Mouse (Mus musculus) lung, embryonic 16.5 days (tissue): ENCODE results near the gene Vezf1. TPM values are rescaled to one million over a fixed set of nuclear protein-coding genes. Genes with fewer than 3 reads are reported as not detected.
"Not testable (repeated sequence)": the region's sequence is repeated elsewhere in the genome, so short reads cannot be mapped to it uniquely, and the experiment has no call there.

Source experiments
- ATAC-seq: fragments of 200-750 bp; cut with Nextera tagmentation; 2 replicates; pipeline ENCODE4 v1.8.0; 2017; ENCODE audit warnings: low read depth, mild to moderate bottlenecking, moderate library complexity
- H3K27ac ChIP-seq: fragments of 300-500 bp; sonication (generic); 2 replicates; pipeline ENCODE4 v1.5.1; 2014; ENCODE audit warnings: mild to moderate bottlenecking, control low read depth, low read length
- H3K27me3 ChIP-seq: fragments of 300-500 bp; sonication (generic); 2 replicates; pipeline ENCODE4 v1.6.1; 2014; ENCODE audit warnings: low read depth, low read length, mixed read lengths; ENCODE audit not compliant: control insufficient read depth, insufficient read depth
- H3K36me3 ChIP-seq: fragments of 300-500 bp; sonication (generic); 2 replicates; pipeline ENCODE4 v1.6.1; 2014; ENCODE audit warnings: low read length; ENCODE audit not compliant: control insufficient read depth, insufficient read depth
- H3K4me1 ChIP-seq: fragments of 300-500 bp; sonication (generic); replicated peaks from 2 replicates; pipeline ENCODE4 v1.6.1; 2014; ENCODE audit warnings: low read length, mixed read lengths; ENCODE audit not compliant: control insufficient read depth, insufficient read depth
- H3K4me2 ChIP-seq: fragments of 300-500 bp; sonication (generic); 2 replicates; pipeline ENCODE4 v1.6.1; 2014; ENCODE audit warnings: low read depth, low read length, control low read depth
- H3K4me3 ChIP-seq: fragments of 300-500 bp; sonication (generic); 2 replicates; pipeline ENCODE4 v1.5.1; 2014; ENCODE audit warnings: mild to moderate bottlenecking, low read length, control low read depth
- H3K9ac ChIP-seq: fragments of 300-500 bp; sonication (generic); 2 replicates; pipeline ENCODE4 v1.6.1; 2014; ENCODE audit warnings: low read length, control low read depth
- H3K9me3 ChIP-seq: fragments of 300-500 bp; sonication (generic); 2 replicates; pipeline ENCODE4 v1.6.1; 2016; ENCODE audit warnings: low read length; ENCODE audit not compliant: control insufficient read depth
- WGBS: fragments of 180-500 bp; shearing (Covaris S2); extraction: QIAGEN DNeasy Blood & Tissue Kit; methylation state at CpG from one replicate; pipeline ENCODE4 v1.1.7; 2014; 5-methylcytosine and 5-hydroxymethylcytosine counted together
- polyA plus RNA-seq: library from polyadenylated mRNA; unstranded; fragments of >200 nt; fragmentation: Nextera tagmentation; extraction: Ambion mirVana; gene quantifications from 2 replicates; pipeline ENCODE4 v1.2.1, GENCODE M21; 2015

Gene Vezf1
- polyA plus RNA-seq, 1 experiment from 2014 or later = 38.2 TPM

DNA sequence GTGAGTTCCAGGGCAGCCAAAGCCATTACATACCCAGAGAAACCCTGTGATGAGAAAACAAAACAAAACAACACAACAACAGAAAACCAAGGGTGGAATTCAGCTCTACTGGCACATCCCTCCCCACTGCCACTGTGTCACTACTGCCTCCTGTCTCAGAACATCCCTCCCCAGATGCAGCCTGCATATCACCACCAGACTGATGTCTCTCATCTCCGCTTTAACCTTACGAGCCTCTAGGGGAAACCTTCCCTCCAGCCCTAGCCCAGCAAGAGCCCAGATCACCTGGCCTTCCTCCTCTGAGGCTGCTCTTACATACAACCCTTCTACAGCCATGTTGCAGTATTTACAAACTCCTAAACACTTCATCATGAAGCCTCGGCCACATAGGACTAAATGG lies 30.7 kb upstream of the Vezf1 start:
- no peak overlapping the region for H3K9ac ChIP-seq

DNA sequence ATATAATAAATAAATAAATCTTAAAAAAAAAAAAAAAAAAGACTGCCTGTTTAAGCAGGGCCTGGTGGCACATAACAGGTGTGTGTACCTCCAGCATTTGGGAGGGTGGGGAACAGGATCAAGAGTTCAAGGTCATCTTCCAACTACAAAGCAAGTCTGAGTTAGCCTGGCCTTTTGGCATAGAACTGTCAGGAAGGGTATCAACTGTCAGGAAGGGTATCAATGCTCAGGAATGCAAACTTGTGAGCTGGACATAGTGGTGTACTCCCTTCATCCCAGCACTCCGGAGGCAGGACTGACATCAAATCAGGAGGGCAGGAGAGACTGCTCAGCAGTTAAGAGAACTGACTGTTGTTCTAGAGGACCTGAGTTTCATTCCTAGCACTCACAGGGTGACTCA lies 29.0 kb upstream of the Vezf1 start:
- WGBS = 96% methylated on average over 1 of the region's 1 CpGs
- H3K4me2 ChIP-seq = no peak overlapping the region
- H3K4me3 ChIP-seq = no peak overlapping the region
- H3K27ac ChIP-seq = no peak overlapping the region
- H3K36me3 ChIP-seq = no peaks in the 10 kb centered on the region
- H3K27me3 ChIP-seq = no peaks in the 10 kb centered on the region
- H3K4me1 ChIP-seq = no peaks in the 10 kb centered on the region
- no peak overlapping the region for H3K9ac ChIP-seq
- no peaks in the 10 kb centered on the region for H3K9me3 ChIP-seq
- no peak for ATAC-seq

More for the DNA sequence above, 30.7 kb upstream of the Vezf1 start:
- no peaks in the 10 kb centered on the region for H3K9me3 ChIP-seq
- no peak overlapping the region for H3K27ac ChIP-seq
- H3K4me1 ChIP-seq = no peaks in the 10 kb centered on the region; the same call in 1 of the 2 replicates
- no peak for ATAC-seq
- H3K27me3 ChIP-seq = no peaks in the 10 kb centered on the region
- H3K36me3 ChIP-seq = no peaks in the 10 kb centered on the region
- 73% methylated on average over 3 of the region's 3 CpGs for WGBS
- H3K4me2 ChIP-seq = no peak overlapping the region
- H3K4me3 ChIP-seq = no peak overlapping the region

DNA sequence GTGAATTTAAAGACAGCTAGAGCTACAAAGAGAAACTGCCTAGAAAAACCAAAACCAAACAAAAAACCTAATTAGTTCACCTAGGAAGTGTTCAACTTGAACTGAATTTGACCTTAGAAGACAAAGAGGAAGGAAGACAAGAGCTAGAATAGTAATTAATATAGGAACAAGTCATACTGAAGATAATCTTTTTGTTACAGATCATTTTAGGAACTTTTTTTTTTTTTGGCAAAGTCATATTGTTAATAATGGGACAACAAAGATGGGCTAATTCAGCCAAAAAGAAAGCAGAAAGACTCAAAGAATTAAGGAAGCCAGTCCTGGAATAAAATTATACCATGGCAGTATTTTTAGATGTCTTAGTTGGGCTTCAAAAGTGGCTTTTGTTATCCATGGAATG lies 23.8 kb upstream of the Vezf1 start:
- H3K36me3 ChIP-seq = 0 out of 2 replicates have a peak, but pooled peaks cover 5% of the 10 kb centered on the region
- H3K27me3 ChIP-seq = no peaks in the 10 kb centered on the region
- H3K4me1 ChIP-seq = peaks cover 12% of the 10 kb centered on the region
- H3K9me3 ChIP-seq = no peaks in the 10 kb centered on the region
- no peak overlapping the region for H3K27ac ChIP-seq
- no peak for ATAC-seq
- H3K4me3 ChIP-seq = no peak overlapping the region
- H3K4me2 ChIP-seq = no peak overlapping the region
- H3K9ac ChIP-seq = no peak overlapping the region

GRCm38 (mm10) chr11:88045159-88045558 lies 22.9 kb upstream of the Vezf1 start:
- H3K27me3 ChIP-seq, H3K9ac ChIP-seq, H3K27ac ChIP-seq, H3K9me3 ChIP-seq, ATAC-seq, H3K4me3 ChIP-seq, H3K36me3 ChIP-seq, H3K4me2 ChIP-seq: not testable (repeated sequence)
- peaks cover 21% of the 10 kb centered on the region for H3K4me1 ChIP-seq
- 94% methylated on average over 3 of the region's 3 CpGs for whole genome bisulfite sequencing

GRCm38 (mm10) chr11:88045878-88046277 lies 22.2 kb upstream of the Vezf1 start:
- H3K9ac ChIP-seq = no peak overlapping the region
- no peak overlapping the region for H3K27ac ChIP-seq
- H3K4me1 ChIP-seq = peaks cover 24% of the 10 kb centered on the region
- H3K4me3 ChIP-seq = no peak overlapping the region
- H3K9me3 ChIP-seq = no peaks in the 10 kb centered on the region
- WGBS = 75% methylated on average over 4 of the region's 4 CpGs
- peaks cover 11% of the 10 kb centered on the region; the same call in 1 of the 2 replicates for H3K36me3 ChIP-seq
- H3K27me3 ChIP-seq = no peaks in the 10 kb centered on the region
- peak overlapping the region; percentile 55 for H3K4me2 ChIP-seq
- no peak for ATAC-seq

- Histone ChIP-seq H3K27me3 (no peaks in the 10 kb centered on the region), H3K27ac (no peak overlapping the region; the same call in 1 of the 2 replicates), H3K4me3 (peak overlapping the region; percentile 98), H3K9ac (peak overlapping the region; percentile 76), H3K9me3 (no peaks in the 10 kb centered on the region), H3K36me3 (peaks cover 11% of the 10 kb centered on the region; the same call in 1 of the 2 replicates), H3K4me1 (peaks cover 27% of the 10 kb centered on the region), H3K4me2 (peak overlapping the region; percentile 55)
- no peak for ATAC-seq
- 51% methylated on average over 17 of the region's 17 CpGs for WGBS
Measured at GRCm38 (mm10) chr11:88046323-88046937, 21.6 kb upstream of the Vezf1 start.

- peaks cover 11% of the 10 kb centered on the region; the same call in 1 of the 2 replicates for H3K36me3 ChIP-seq
- H3K27me3 ChIP-seq = no peaks in the 10 kb centered on the region
- ATAC-seq = peak; percentile 96
- peak within 1 kb of the TSS; percentile 100 for H3K27ac ChIP-seq
- peak within 1 kb of the TSS; percentile 98 for H3K4me3 ChIP-seq
- WGBS = under 1% methylated on average over 60 of the region's 60 CpGs
- H3K4me1 ChIP-seq = peaks cover 27% of the 10 kb centered on the region
- H3K9ac ChIP-seq = peak within 1 kb of the TSS; percentile 100
- no peaks in the 10 kb centered on the region for H3K9me3 ChIP-seq
- H3K4me2 ChIP-seq = peak within 1 kb of the TSS; percentile 89
Measured at GRCm38 (mm10) chr11:88046944-88047794, 20.9 kb upstream of the Vezf1 start, which contains the start of gene Srsf1. Gene Srsf1, plus strand, starts transcription at chr11:88047373.

DNA sequence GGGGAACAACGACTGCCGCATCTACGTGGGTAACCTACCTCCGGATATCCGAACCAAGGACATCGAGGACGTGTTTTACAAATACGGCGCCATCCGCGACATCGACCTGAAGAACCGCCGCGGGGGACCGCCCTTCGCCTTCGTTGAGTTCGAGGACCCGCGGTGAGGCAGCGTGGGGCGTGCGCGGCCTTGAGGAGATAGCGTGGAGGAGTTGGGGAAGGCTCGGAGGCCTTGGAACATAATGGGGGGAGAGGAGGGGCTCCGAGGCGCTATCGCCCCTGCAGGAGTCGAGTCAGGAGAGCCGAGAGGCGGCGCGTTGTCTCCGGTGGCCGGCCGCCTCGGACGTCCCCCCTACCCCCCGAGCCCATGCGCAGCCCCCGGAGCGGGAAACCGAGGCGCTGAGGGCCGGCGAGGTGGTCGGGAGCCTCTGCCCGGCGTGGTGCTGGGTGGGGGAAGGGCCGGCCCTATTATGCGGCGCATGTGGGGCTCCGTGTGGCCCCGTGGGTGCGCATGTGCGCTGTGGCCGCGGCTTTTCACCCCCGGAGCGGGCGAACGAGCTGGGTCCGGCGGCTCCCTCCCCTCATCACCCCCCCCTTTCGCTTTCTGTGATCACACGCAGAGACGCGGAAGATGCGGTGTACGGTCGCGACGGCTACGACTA lies 20.1 kb upstream of the Vezf1 start:
- H3K4me1 ChIP-seq = peaks cover 27% of the 10 kb centered on the region
- peak; percentile 76 for ATAC-seq
- peaks cover 11% of the 10 kb centered on the region; the same call in 1 of the 2 replicates for H3K36me3 ChIP-seq
- peak overlapping the region; percentile 89 for H3K4me2 ChIP-seq
- peak overlapping the region; percentile 100 for H3K9ac ChIP-seq
- WGBS = 0% methylated on average over 56 of the region's 76 CpGs
- H3K27ac ChIP-seq = peak overlapping the region; percentile 100
- H3K9me3 ChIP-seq = no peaks in the 10 kb centered on the region
- H3K27me3 ChIP-seq = no peaks in the 10 kb centered on the region
- H3K4me3 ChIP-seq = peak overlapping the region; percentile 98
